Mouse (Mus musculus): ENCODE measurements around the gene Vmn2r30. TPM values are rescaled to one million over a fixed set of nuclear protein-coding genes. Genes with fewer than 3 reads are reported as not detected.
"Not testable (repeated sequence)": the region's sequence is repeated elsewhere in the genome, so short reads cannot be mapped to it uniquely, and the experiment has no call there.

The Vmn2r30 gene
- not detected in 2 replicates for polyA plus RNA-seq (2012)

GRCm38 (mm10) chr7:7337509-7337908, at the start of gene Vmn2r30:
Gene Vmn2r30 (minus strand): TSS chr7:7337609.
- TF ChIP-seq GATA1 (IDR thresholded peaks at IDR 0.05; ENCODE audit: low read length), result not testable (repeated sequence)

GRCm38 (mm10) chr7:7374431-7374830, 37.0 kb upstream of the Vmn2r30 start, which contains the start of gene Gm45783:
Gene Gm45783 (minus strand): TSS chr7:7374573.
- not testable (repeated sequence) for TF ChIP-seq GATA1 (IDR thresholded peaks at IDR 0.05; ENCODE audit: low read length)

- no peak for TF ChIP-seq GATA1 (IDR thresholded peaks at IDR 0.05; ENCODE audit: low read length)
Observed at GRCm38 (mm10) chr7:7295595-7295994, 41.8 kb downstream of the Vmn2r30 start.

GRCm38 (mm10) chr7:7281383-7281782, 56.0 kb downstream of the Vmn2r30 start:
- no peak for TF ChIP-seq GATA1 (IDR thresholded peaks at IDR 0.05; ENCODE audit: low read length)

GRCm38 (mm10) chr7:7277966-7278567, 59.3 kb downstream of the Vmn2r30 start, which contains the start of gene Gm45844:
Gene Gm45844 (minus strand): TSS chr7:7278289.
- not testable (repeated sequence) for TF ChIP-seq GATA1 (IDR thresholded peaks at IDR 0.05; ENCODE audit: low read length)

Other genes starting within 250 kb of the Vmn2r30 start
- 2.1 and 3.6 TPM in 2 replicates for gene Zfp954, start 216.1 kb downstream of the Vmn2r30 start, polyA plus RNA-seq (2012)
- gene Zfp773, start 200.9 kb downstream of the Vmn2r30 start, polyA plus RNA-seq (2012), result 0.08 and 0.25 TPM in 2 replicates
- gene Zfp418, start 166.3 kb downstream of the Vmn2r30 start, polyA plus RNA-seq (2012), result 0.21 and 0.25 TPM in 2 replicates
- gene Zfp772, start 127.6 kb downstream of the Vmn2r30 start, polyA plus RNA-seq (2012), result 0.13 and 0.25 TPM in 2 replicates
- not detected in 2 replicates for gene Vmn2r29, start 90.3 kb downstream of the Vmn2r30 start, polyA plus RNA-seq (2012)
- 0.17 and 0.21 TPM in 2 replicates for gene Gm45844, start 59.3 kb downstream of the Vmn2r30 start, polyA plus RNA-seq (2012)
- 5.0 and 6.1 TPM in 2 replicates for gene Clcn4, start 36.8 kb downstream of the Vmn2r30 start, polyA plus RNA-seq (2012)
- 0.33 and 0.61 TPM in 2 replicates for gene Gm45783, start 37.0 kb upstream of the Vmn2r30 start, polyA plus RNA-seq (2012)
- gene Vmn2r31, start 62.1 kb upstream of the Vmn2r30 start, polyA plus RNA-seq (2012), result not detected in 2 replicates
- gene Vmn2r32, start 142.4 kb upstream of the Vmn2r30 start, polyA plus RNA-seq (2012), result not detected in 2 replicates
- gene Vmn2r33, start 229.2 kb upstream of the Vmn2r30 start, polyA plus RNA-seq (2012), result not detected in 2 replicates